Mouse (Mus musculus) brain, embryonic 14.5 days (tissue): Measurements from ENCODE around the gene Sh3rf1.

Experiments used
- CTCF ChIP-seq: fragments of 200-500 bp; IDR thresholded peaks from 2 replicates; pipeline ENCODE4 v1.5.1; 2012; ENCODE audit warnings: inconsistent platforms, mild to moderate bottlenecking, moderate library complexity, borderline replicate concordance; ENCODE audit not compliant: insufficient read depth, insufficient read length; ENCODE audit errors: extremely low read depth
- POLR2A ChIP-seq: fragments of 200-500 bp; IDR thresholded peaks from 2 replicates; pipeline ENCODE4 v1.6.1; 2012; ENCODE audit warnings: mild to moderate bottlenecking, inconsistent platforms, borderline replicate concordance; ENCODE audit not compliant: poor library complexity, insufficient read depth, insufficient read length, severe bottlenecking; ENCODE audit errors: extremely low read depth

GRCm38 (mm10) chr8:61239576-61239975 lies 15.9 kb downstream of the Sh3rf1 start:
- TF ChIP-seq CTCF (no peak), POLR2A (no peak)
